Mouse (Mus musculus) embryo, embryonic 9.5 days (tissue): ENCODE data around the gene Hmx2.

Experiments
- DNase-seq: peaks from one replicate; pipeline ENCODE4 v3.0.0-alpha.2; 2017; ENCODE audit errors: extremely low spot score

Gene Hmx2

GRCm38 (mm10) chr7:131556541-131557271 is 8.1 kb downstream of the Hmx2 start:
- no peak for DNase-seq

- DNase-seq: no peak
Measured at GRCm38 (mm10) chr7:131557751-131558150, 9.2 kb downstream of the Hmx2 start.

- peak; percentile 91 for DNase-seq
Measured at GRCm38 (mm10) chr7:131559986-131560696, 11.6 kb downstream of the Hmx2 start, which contains the start of gene Bub3. Gene Bub3 (plus strand): TSS chr7:131560222.

DNA sequence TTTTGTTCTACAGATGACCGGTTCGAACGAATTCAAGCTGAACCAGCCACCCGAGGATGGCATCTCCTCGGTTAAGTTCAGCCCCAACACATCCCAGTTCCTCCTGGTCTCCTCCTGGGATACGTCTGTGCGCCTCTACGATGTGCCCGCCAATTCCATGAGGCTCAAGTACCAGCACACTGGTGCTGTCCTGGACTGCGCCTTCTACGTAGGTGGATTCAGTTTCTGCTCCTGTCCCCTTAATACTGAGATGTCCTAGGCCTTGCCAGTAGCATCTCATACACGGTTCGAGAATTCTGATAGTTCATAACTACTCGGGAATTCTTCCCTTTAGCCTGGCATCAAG is 12.1 kb downstream of the Hmx2 start:
- DNase-seq: no peak

GRCm38 (mm10) chr7:131575246-131575645 is 26.7 kb downstream of the Hmx2 start:
- no peak for DNase-seq

- no peak for DNase-seq
Measured at GRCm38 (mm10) chr7:131582178-131582577, 33.6 kb downstream of the Hmx2 start.

- no peak for DNase-seq
Measured at GRCm38 (mm10) chr7:131585551-131585950, 37.0 kb downstream of the Hmx2 start.

DNA sequence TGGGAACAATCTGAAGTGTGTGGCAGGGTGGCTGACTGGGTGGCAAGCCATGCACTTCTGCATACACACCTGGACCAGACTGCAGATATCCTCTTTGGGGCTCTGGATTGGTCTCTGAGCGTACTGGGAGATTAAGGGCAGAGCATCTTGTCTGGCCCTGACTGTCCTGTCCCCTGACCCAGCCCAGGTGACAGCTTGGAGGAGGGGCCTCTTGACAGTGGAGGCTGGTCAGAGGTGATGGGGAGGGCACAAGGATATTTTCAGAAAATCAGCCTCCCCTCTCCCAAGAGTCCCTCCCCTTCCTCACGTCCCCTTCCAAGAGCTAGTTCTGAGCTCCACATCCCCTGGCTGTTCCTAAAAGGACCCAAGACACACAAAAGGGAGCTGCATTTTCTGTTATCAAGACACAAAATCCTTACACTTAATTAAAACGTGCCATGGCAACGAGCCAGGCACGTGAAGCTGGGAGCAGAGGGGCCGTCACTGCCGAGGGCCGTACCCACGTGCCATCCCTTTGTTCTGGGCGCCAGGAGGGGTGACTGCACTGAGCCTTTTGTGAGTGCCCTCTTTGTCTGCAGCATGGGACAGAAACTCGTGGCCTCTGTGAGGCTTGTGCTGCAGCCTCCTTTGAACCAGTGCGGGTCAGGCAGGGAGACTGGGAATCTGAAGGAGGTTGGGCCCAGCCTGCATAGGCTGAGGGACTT is 49.4 kb downstream of the Hmx2 start:
- peak; percentile 77 for DNase-seq

DNA sequence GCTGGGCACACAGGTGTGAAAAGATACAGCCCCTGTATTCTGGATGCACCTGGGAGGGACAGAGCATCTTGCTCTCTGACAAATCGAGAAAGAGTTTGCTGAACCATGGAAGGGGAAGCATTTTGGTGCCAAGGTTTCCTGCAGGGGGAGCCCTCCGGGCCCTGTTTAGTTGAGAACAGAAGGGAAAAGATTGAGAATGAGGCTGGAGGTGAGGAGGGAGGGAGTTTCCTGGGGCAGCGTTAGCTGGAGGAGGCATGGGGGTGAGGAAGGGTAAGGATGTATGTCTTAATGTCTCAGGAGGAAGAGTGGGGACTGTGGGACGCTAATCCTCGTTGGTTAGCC is 49.9 kb downstream of the Hmx2 start:
- peak; percentile 76 for DNase-seq

DNA sequence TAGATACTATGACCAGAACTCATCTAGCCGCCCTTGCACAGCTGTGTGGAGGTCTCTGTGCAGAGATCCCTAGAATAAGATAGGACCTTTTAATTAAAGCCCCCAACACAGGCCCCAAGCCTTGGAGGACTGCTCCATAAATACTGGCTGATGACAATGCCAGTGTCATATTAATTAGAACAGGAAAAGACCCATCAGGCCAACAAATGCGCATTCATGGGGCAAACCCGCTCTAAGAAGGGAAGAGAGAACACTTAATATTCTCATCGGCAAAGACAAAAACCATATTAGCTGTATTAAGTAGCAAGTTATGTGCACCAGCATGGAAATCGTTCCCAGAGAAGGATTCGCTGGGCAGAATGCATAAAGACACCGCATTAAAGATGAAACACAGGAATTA is 53.5 kb downstream of the Hmx2 start:
- no peak for DNase-seq

- peak; percentile 15 for DNase-seq
Measured at GRCm38 (mm10) chr7:131603186-131603585, 54.6 kb downstream of the Hmx2 start.

DNA sequence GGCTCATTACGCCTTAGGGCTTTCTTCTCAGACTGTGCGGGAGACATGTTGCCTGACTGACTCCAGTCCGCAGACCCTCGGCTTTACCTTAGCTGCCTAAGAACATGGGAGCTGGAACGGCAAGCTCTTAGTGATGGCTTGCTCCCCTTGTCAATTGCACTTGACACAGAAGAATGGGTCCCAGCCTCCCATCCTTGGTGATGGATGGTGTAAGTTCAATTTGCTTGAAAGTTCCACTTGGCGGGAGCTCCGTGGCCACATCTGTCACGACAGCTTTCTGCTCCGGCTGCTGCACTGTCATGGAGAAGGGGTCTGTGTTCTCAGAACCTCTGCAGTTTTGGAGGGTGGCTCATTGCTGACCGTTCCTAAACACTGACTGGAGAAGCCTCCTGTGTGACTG is 56.4 kb downstream of the Hmx2 start:
- DNase-seq: no peak

DNA sequence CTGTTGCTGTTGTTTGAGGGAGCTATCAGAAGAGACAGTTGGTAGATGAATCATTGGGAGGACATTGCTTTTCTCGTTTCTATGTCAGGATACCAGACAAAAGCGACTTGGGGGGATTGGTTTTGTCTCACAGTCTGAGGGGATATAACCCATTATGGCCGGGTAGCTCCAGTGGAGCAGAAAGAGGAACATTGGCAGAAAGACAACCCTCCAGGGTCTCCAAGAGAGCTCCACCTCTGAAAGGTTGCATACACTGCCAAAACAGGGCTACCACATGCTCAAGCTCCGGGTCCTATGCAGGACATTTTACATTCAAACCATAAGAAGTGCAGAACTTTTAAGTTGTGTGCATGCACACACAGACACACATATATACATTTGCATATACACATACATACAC is 56.9 kb downstream of the Hmx2 start:
- no peak for DNase-seq
